Mouse (Mus musculus): ENCODE data around the gene Erlin1. TPM values are rescaled to one million over a fixed set of nuclear protein-coding genes. Genes with fewer than 3 reads are reported as not detected.

Erlin1 gene
- total RNA-seq (2021), result 10 to 100 TPM in 1 of 2 experiments, 1 to 10 TPM in 1; 9.1 to 11.2 TPM
- long read RNA-seq, experiment 1, transcript Erlin1-202 (12 exons, 3,136 nt), result major isoform, 9 of 12 reads
- long read RNA-seq, experiment 1, partial matches to known transcripts, result 1 of 12 reads
- long read RNA-seq, experiment 1, other reads (novel, unspliced or antisense), result 0 of 12 reads
- long read RNA-seq, experiment 2, partial matches to known transcripts, result 0 of 2 reads
- long read RNA-seq, experiment 2, other reads (novel, unspliced or antisense), result 0 of 2 reads

DNA sequence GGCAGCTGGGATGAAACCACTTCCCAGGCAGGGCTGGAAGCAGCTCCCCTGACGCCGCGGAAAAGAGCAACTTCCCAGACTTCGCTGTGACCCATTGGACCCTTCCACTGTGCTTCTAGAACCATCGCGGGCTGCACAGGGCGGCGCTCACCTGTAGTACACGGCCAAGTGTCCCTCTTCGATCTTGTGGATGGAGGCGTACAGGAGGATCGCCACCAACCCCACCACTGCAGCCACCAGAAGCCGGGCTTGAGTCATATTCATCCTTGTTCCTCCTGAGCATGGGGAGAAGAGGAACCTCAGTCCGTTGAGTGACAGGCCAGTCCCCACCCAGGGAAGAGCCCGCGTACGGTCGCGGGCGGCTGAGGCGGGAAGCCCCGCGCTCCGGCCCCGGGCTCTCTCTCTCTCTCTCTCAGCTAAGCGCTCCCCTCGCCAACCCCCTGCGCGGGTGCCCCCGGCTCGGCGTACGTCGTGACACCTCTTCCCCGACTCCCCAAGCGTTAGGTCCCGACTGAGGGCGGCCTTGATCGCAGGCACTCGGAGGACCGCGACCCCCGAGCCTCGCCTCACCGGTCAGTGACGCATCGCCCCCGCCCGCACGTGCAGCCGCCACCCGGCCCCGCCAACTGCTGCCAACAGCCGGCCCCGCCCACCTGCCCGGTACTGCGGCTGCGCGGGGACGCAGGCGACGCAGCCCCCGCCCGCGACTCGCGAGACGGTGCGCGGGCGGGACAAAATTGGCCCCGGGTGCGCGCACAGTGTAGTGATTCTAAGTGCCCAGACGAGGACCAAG lies at the start of gene Erlin1:
TSS of gene Erlin1 (minus strand) at position 665 of the 793 bp plus-strand sequence.
- peak; percentile 92 to 93 for DNase-seq

DNA sequence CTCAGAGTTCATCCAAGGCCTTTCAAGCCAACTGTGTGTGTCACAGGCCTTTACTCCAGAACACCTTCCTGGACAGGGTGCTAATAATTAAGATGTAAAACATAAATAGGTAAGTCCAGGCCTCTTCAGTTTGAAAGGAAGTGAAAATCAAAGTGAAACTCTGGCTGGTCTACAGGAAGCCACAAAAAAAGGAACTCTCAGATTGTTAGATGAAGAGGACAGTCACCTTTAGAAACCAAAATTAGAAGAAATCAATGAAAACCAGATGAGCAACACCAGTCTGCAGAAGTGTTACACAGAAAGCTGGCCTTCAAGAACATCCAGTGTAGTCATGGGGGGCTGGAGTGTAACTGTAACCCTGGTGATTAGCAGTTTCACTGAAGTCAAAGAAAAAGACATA lies 48.2 kb upstream of the Erlin1 start:
- DNase-seq, result no peak

DNA sequence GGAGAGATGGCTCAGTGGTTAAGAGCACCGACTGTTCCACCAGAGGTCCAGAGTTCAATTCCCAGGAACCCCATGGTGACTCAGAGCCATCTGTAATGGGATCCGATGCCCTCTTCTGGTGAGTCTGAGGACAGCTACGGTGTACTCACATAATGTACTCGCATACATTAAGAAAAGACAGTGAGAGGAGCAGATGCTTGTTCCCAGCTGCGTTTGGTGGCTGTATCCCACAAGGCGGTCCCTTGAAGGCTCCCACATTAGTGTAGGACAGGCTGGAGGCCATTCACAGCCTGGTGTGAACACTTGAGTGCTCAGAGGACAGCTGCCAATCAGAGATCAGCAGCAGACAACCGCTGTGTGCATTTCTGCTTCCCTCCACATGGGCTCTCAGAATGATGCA lies 42.1 kb upstream of the Erlin1 start:
- no peak for DNase-seq

DNA sequence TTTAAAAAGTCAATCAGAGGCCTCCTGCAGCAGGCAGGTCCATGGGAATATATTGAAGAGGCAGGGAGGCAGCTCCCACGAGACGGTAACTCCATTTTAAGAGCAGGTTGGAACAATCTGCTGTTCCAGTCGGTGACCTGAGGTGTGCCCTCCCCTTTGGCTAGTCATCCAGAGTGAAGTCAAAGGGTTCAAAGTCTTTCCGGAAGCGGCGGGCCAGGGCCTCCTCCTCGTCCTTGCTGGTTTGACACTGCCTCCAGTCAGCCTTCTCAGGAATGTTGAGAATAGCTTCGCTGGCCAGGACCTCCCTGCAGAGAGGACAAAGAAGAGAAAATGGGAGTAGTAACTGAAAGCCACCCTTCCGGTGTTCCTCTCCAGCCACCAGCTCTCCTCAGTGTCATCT lies 40.8 kb upstream of the Erlin1 start:
- no peak for DNase-seq

DNA sequence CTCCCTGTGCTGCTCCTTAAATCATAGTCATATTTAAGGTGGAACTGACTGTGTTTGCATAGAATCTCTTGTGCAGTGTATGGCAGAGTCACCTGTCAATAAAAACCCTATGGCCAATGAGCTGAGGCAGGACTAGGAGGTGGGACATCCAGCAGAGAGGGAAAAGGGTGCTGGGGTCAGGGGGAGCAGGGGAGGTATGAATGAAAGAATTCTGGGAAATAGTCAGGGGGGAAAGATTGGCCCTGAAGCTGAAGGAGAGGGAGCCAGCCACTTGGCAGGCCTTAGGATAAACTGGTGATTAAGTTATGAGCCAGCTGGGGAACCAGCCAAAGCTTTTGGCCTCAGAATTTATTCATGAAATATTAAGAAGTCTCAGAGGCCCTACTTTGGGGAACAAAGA lies 39.4 kb upstream of the Erlin1 start:
- DNase-seq, result peak in 1 of 2 experiments; percentile 14

DNA sequence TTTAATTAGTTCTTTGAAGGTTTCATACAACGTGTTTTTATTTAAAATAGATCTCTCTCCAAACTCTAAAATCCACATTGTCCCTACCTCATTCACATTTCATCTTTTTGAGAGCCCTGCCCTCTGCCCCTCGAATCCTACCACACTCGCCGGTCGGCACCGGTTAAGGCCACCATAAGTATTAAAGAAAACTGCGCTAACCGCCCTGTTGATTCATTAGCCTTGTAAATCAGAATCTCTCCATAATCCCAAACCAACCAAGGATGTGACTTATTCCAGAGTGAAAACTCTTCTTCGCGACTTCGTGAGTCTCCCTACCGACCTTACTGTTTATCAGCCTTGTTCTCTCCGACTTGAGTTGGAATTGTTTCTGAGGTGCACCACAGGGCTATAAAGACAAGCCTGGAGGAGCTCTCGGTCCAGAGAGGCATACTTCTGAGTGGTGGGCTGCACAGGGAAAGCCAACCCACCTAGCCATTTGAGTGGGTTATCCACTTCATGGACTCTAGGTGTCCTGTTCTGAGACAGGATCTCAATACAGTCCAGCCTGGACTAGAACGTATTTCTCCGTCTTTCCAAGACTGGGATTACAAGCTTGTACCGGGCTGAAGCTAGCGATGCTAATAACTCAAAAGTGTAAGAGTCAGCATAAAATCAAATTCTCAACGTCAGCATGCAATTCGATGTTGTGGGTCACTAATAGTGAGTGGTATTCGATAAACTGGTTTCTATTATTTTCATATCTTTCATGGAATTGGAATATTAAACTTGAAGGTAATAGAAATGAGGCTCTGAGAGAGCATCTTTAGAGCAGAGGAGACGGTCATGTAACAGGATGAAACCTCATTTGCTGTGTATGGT lies 38.3 kb upstream of the Erlin1 start:
- no peak for DNase-seq

DNA sequence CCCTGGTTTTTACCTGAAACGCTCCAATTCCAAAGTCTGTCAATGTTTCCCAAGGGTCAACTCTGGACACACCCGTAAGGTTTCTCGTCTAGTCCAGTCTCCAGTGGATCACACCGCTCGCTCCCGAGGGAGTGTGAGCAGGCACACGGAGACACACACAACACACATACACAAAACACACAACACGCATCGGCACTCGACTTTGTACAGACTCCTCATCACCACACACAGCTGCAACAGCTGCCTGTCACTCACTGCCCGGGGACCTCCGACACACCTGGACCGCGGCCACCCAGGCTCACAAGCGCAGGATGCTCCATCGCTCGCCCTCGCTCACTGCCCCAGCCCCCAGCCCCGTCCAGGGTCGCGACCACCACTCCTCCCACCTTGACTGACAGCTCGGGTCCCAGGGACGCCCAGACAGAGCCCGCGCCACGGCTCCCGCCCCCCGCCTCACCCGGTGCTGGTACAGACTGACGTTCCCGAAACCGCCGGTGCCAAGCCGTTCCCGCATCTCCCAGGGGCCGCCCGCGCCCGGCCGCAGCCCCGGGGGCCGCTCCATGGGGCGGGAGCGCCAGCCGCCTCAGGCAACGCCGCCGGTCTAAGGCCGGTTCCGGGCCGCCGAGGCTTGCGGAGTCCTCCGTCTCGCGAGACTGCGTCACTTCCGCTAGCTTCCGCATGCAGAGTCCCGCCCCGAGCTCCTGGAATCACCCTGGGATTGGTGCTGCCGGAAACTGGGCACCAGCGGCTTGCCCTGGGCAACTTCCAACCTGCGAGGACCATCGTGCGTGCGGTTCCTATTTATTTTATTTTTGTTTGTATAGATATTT lies 37.5 kb upstream of the Erlin1 start, which contains the start of gene Chuk:
TSS of gene Chuk (minus strand) at position 650 of the 830 bp plus-strand sequence.
- DNase-seq, result peak; percentile 97 to 98

DNA sequence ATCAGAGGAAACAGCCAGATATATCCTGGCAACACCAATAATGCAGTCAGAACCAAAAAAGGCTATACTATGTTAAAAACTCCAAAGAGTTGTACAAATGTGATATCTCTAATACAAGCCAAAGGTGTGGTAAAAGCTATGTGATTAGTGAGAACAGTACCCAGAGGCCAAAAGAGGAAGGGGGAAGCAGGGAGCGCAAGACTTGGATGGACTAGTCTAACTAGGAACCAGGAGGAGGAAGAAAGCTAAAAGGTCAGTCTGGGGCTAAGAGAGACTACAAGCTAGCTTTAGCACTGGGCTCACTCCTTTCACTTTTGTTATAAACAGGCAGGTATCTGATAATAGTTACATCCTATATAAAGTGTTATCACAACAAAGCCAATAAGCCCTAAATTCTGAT lies 34.8 kb upstream of the Erlin1 start:
- DNase-seq, result no peak

DNA sequence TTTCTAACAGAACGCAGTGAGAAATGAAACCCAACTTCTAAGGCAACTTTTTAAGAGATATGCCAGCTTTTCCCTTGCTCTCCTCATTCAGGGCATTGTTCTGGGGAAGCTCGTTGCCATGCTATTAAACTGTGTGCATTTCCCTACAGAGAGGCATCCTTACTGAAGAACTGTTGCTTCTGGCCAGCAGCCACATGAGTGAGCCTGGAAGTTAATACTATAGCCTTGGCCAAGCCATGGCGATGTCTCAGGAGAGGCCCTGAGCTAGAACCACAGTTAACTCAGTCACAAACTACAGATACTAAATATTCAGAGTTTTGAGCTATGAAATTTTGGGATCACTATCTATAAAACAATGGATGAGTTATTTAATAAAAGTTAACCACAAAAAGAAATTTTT lies 33.4 kb upstream of the Erlin1 start:
- no peak for DNase-seq

DNA sequence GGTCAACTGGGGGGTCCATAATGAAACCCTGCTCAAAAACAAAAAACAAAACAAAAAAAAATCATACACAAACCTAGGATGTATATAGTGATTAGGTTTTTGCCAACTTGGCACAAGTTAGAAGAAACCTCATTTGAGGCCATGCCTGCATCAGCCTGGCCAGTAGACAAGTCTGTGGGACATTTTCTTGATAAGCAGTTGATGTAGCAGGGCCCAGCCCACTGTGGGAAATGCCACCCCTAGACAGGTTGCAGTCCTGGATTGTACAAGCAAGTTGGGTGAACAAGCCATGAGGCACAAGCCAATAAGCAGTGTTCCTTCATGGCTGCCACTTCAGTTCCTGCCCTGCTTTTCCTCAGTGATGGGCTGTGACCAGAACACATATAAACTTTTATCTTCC lies 31.3 kb upstream of the Erlin1 start:
- DNase-seq, result no peak

DNA sequence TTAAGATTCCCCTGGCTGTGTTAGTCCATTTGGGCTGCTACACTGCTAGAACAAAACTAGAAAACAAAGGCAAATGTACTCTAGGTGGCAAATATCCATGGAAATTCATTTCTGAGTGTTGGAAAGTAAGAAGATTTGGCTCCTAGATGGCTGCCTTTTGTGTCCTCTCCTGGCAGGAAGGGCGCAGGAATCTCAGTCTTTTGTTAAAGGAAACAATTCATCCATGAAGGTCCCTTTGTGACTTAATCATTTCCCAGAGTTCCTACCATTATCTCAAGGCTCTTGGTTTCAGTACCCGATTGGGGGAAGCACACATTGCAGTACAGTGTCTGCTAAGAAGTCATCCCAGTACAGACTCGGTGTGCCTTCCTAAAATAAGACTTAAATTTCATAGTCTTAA lies 16.7 kb upstream of the Erlin1 start:
- no peak for DNase-seq

DNA sequence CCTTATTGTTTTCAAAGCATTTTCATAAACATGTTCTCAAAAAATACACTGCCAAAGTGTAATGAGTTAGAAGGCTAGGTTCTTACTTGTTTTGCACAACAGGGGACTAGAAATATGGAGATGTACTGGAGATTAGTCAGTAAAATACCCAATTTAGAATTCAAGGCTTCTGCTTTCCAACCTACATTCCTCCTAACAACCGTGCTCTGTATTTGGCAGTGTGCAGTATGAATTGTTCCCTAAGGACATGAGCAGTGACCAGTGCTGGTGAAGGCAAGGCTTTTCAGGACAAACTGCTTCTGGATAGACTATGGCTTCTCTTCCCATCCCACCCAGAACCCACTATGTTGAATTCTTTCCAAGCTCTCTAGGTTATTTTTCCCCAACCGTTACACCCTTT lies 11.3 kb upstream of the Erlin1 start:
- no peak for DNase-seq

DNA sequence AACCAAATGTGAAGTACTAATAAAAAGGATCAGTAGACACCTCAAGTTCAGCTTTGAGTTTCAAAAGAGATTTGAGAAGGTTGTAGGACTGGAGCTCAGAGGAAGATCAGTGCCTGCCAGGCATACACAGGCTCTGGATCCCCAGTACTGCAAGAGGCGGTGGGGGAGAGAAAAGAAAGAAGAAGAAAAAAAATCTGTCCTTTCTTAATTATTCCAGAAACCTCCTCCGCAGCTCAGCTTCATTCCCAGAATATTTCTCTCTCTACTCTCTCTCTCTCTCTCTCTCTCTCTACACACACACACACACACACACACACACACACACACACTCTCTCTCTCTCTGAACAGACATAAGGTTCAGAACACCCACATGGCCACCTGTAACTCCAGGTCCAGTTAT lies 10.4 kb upstream of the Erlin1 start:
- DNase-seq, result no peak

DNA sequence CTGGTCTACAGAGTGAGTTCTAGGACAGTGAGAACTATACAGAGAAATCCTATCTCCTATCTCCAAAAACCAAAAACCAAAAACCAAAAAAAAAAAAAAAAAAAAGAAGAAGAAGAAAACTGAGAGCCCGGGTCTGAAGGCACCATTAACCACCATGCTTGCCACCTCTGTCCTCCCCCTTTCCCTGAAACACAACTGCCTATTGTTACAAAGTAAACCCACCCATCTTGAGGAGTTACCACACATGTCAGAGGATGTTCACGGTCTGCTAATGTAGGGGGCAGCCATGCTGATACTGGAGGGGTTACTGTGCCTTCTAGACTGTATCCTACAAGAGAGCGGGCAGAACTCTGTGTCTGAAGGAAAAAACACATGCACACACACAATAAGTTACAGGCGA lies 7.4 kb upstream of the Erlin1 start:
- DNase-seq, result no peak

DNA sequence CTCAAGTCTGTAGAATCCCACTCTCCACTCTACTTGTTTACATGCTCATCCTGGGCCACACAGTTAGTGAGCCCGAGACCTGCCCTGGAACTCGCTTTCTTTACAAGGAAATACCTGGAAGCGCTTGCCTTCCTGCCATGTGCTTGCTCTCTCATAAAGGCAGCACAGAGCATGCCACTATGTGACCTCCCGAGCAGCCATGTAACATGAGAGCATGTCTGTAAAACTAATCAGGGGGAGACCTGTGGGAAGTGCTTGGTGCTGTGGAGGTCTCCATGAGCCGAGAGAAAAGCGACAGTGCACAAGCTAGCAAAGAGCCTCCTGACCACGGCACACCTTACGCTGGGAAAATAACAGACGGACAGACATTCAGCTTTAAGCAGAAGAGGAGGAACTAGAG lies 6.9 kb upstream of the Erlin1 start:
- no peak for DNase-seq

DNA sequence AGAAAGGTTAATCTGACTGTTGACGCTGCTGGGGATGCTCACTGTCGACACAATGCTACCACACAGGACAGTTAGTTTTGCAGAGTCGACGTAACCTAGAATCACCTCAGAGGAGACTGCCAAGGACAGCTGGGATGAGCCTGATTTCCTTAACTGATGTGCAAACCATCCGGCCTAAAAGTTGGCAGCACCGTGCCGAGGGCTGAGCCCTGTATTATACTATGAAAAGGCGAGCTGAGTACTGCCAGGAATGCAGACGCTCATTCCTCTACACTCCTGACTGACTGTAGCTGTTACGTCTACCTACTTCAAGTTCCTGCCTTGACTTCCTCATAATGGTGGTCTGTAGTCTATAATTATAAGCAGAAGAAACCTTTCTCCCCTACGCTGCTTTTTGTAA lies 5.4 kb upstream of the Erlin1 start:
- no peak for DNase-seq

DNA sequence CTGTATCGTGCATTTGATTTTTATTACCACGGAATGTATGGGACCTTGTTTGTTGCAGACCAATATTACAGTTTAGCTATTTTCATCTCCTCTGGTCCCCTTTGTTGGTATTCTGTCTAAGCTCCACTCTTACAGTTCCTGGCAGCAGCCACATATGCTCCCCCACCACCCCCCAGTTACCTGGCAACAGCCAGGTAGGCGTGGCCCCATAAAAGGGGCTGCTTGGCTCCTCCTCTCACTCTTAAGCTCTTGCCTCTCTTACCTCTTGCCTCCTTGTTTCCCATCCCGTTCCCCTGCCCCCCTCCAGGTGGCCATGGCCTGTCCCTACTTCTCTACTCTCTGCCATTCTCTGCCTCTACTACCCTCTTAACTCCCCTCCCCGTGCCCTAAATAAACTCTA lies 1.6 kb upstream of the Erlin1 start:
- DNase-seq, result no peak

DNA sequence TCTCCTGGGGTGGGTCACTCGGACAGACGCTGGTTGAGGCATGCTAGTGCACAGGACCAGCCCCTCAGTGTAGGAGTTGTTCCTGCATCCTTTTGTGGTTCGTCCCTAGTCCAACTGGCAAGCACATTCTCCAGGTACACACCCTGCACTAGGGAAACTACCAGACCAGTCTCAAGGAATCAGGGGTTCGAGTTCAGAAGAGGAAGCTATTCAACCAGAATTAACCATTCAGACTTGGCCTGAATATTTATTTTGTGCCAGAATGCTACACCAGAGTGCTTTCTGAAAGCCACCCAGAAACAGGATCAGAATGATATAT lies 288 bp upstream of the Erlin1 start:
- DNase-seq, result no peak

DNA sequence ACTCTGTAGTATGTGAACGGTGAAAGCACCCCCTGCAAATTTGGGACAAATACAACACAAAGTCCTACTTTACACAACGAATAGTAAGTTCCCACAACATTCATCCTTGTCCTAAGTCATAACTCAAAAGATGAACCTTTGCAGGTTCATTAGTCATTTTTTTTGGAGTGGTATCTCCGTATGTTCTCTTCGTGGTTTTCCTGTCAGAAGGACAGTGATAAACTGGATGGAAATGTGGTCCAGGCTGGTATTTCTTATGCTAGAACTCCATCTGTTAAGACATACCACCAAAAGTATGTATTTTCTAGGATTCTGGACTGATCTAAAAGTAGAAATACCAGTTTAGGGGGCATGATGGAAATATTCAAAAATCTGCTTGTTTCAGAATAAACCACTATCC lies 1.4 kb downstream of the Erlin1 start:
- no peak for DNase-seq

DNA sequence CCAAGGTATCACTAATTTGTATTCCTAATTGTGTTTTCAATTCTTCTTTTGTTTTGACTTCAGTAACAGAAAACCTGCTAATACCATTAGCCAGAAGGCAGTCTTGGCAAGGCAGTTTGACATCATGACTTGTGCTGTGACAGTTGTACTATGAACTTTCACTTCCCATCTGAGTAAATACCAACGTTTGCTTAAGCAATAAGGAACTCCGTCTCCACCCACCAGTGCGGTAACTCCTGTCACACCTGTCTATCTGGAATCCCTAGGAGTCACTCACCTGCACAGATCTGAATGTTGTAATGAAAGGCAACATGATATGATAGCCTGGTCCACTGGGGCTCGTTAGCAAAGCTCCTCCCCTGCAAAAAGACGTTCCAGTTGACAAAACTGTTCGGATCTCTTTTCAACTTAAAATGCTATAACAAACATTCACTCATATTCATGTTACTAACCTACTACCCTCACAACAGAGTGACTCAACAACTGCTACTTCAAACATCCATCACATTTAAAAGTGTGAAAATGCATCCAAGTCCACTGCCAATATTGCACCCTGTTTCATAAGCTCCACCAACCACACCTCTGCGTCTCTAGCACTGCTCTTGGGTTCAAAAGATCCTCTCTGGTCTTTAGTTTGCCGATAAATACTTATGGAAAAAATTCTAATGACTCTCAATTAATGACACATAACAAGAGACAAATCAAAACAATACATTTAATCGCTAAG lies 2.1 kb downstream of the Erlin1 start:
- peak; percentile 5 to 7 for DNase-seq

DNA sequence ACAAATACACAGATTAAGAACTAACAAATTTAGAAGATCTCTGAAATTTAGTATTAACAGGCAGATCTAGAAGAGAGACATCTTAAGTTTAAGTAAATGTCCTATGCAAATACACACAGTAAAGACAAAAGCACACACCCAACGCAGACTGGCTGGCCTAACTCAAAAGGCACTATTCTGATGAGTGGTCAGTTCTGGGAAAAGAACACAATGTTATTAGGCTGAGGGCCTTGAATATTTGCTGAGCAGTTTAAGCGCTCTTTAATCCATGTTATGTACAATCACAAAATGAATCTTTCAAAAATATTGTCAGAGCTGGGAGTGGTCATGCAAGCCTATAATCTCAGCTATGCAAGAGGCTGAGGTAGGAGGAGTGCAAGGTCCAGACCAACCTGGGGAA lies 4.9 kb downstream of the Erlin1 start:
- no peak for DNase-seq

DNA sequence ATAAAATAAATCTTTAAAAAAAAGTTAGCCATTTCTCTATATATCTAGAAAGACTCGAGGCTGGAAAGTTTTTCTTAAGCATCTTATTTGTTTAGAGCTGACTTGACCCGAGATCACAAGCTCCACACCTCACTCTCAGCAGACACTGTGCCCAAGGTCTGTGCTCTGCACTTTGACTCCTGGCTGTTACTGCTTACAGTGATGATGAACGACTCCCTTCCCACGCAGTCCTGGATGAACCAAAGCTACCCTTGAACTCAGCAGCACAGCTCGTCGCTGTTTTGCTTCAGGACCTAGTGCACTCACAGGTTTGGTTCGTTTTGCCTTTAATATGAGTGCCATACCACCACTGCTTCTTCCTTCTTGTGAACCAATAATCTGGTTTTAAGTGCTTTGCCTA lies 5.8 kb downstream of the Erlin1 start:
- DNase-seq, result no peak
